Mouse (Mus musculus): Measurements from ENCODE around the gene Acbd3.
A peak's percentile ranks its signal among the peaks of the same experiment; 100 is the strongest.

Gene Acbd3

GRCm38 (mm10) chr1:180757956-180758520, 32.2 kb downstream of the Acbd3 start:
- DNase-seq (ENCODE audit: extremely low read depth, low read depth, low spot score) = no peak

DNA sequence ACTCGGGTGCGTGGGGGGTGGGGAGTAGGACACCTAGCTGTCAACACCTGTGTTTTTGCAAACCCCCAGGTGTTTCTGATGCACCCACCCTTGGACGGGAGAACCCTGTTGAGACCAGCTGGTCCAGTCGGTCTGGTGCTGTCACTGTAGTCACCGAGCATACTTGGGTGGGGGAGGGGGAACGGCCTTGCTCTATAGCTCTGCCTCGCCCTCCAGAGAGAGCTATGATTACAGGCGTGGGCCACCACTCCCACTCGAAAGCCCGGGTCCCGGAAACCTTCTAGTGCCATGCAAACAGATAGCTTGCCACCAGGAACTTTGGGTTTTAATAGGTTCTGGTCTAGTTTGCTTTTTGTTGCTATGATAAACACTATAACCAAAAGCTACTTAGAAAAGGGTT, 36.3 kb downstream of the Acbd3 start:
- no peak for DNase-seq (ENCODE audit: extremely low read depth, low read depth, low spot score)

GRCm38 (mm10) chr1:180762679-180763078, 36.8 kb downstream of the Acbd3 start:
- no peak for DNase-seq (ENCODE audit: extremely low read depth, low read depth, low spot score)

GRCm38 (mm10) chr1:180763307-180763706, 37.5 kb downstream of the Acbd3 start:
- DNase-seq (ENCODE audit: extremely low read depth, low read depth, low spot score) = no peak

DNA sequence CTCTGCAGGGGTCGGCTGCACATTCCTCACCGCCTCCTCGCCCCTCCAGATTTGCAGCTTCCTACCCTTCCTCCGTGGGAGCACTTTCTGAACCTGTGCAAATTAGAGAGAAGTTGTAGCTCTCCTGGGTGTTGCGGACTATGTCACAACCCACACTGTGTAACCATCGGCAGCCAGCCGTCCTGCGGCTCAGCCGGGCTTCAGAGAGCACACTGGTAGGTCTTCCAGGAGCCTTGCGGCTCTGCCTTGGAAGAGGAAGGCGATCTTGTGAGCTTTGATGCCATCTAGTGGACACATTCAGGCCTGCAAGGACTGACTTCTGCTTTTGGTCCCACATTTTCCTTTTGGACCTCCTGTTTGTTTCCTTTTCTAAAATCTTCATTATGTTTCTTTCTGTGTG, 38.0 kb downstream of the Acbd3 start:
- DNase-seq (ENCODE audit: extremely low read depth, low read depth, low spot score) = no peak

DNA sequence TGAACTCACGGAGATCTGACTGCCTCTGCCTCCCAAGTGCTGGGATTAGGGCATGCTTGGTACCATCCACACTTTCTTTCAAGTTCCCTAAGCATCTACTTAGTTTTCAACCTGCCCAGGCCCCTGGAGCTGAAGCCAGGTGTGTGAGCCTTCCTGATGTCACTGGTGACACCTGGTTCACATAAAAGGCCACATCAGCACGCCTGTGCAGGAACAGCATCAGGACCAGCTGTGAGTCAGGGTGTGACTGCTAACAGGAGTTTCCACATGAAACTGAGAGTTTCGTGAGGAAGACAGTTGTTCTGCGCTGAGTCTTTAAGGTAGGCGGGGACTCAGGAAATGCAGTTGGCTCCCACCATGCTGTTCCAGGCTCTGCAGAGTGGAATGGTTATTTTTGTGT, 39.5 kb downstream of the Acbd3 start:
- DNase-seq (ENCODE audit: extremely low read depth, low read depth, low spot score) = no peak

DNA sequence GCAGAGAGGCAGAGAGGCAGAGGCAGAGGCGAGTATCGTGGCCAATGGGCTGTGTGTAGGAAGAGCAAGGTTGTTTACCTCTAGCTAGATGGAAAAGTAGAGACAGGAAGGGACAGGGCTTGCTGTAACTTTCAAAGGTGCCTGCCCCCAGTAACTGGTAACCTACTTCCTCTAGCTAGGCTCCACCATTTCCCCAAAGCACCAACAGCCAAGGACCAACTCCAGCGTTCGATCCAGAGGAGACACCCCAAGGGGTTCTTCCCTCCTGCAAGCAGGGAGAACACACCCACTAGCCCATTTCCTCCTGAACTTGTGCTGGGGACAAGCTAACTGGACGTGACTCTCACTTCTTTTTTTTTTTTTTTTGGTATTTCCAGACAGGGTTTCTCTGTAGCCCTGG, 40.7 kb downstream of the Acbd3 start:
- DNase-seq (ENCODE audit: extremely low read depth, low read depth, low spot score) = no peak

- DNase-seq (ENCODE audit: extremely low read depth, low read depth, low spot score) = no peak
These were observed 41.9 kb downstream of the Acbd3 start for GRCm38 (mm10) chr1:180767541-180768333.

- no peak for DNase-seq (ENCODE audit: extremely low read depth, low read depth, low spot score)
These were observed 42.7 kb downstream of the Acbd3 start for GRCm38 (mm10) chr1:180768334-180769168.

- DNase-seq (ENCODE audit: extremely low read depth, low read depth, low spot score) = no peak
These were observed 45.5 kb downstream of the Acbd3 start for GRCm38 (mm10) chr1:180771306-180771705.

GRCm38 (mm10) chr1:180771722-180772121, 45.9 kb downstream of the Acbd3 start:
- DNase-seq (ENCODE audit: extremely low read depth, low read depth, low spot score) = no peak

GRCm38 (mm10) chr1:180772291-180772690, 46.4 kb downstream of the Acbd3 start:
- no peak for DNase-seq (ENCODE audit: extremely low read depth, low read depth, low spot score)

GRCm38 (mm10) chr1:180774664-180775063, 48.8 kb downstream of the Acbd3 start:
- DNase-seq (ENCODE audit: extremely low read depth, low read depth, low spot score) = no peak

DNA sequence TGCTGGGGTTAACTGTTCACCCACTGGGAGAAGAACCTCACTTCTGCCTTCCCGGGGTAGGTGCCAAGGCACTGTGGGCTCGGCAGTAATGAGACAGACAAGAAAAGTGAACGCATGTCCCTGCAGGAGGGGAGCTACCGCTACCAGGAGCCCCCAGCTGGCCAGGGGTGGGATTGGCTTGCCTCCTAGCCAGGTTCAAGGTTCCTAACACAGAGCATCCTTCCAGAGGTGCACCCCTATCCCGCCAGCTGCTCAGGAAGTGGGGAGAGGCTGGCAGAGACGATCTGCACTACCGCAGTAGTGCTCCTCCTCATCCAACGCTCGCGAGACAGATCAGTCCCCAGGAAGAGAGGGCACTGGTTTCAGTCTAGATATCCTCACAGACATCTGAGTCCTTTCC, 49.5 kb downstream of the Acbd3 start:
- no peak for DNase-seq (ENCODE audit: extremely low read depth, low read depth, low spot score)

DNA sequence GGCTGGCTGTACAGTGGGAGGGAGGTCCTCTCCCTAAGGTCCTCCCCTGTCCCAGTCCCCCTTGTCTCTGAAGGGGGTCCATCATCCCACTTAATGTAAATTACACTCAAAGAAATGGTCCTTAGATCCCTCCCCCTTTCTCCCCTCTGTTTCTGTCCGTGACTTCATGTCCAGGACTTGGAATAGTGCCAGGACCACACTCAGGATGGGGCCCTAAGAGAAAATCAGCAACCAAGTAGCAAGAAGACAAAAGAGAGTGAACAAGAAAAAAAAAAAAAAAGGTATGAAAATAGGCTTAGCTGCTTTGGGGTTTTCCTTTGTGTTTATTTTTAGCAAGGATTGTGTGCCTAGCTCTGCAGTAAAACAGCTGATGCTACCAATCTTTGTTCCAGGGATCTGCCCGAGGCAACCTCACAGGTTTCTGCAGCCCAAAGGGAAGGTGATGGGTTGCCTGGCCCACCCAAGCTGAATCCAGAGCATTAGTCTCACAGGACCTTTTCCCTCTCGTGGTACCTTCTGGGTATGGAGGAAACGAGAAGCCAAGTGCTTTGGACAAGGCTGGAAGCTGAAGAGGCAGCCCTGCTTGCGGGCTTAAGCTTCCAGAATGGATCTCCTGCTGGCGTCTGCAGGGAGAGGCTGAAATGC, 50.1 kb downstream of the Acbd3 start:
- DNase-seq (ENCODE audit: extremely low read depth, low read depth, low spot score) = no peak

- no peak for DNase-seq (ENCODE audit: extremely low read depth, low read depth, low spot score)
These were observed 50.7 kb downstream of the Acbd3 start for GRCm38 (mm10) chr1:180776494-180776893.

DNA sequence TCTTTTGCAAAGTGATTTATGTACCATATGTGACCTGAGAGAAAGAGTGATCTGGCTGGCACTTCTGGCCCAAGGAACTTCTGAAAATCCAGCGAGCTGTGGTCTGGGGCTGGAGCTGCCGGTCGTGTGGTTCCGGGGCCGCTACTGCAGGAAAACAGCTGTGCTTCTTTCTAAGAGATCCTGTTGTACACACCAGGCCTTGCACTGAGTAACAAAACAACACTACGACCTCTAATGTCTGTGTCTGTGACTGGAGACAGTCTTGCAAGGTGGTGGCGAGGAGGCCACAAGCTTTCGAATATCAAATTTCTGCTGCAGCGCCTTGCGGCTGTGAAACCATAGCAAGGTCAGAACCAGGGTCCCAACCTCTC, 51.4 kb downstream of the Acbd3 start:
- no peak for DNase-seq (ENCODE audit: extremely low read depth, low read depth, low spot score)

DNA sequence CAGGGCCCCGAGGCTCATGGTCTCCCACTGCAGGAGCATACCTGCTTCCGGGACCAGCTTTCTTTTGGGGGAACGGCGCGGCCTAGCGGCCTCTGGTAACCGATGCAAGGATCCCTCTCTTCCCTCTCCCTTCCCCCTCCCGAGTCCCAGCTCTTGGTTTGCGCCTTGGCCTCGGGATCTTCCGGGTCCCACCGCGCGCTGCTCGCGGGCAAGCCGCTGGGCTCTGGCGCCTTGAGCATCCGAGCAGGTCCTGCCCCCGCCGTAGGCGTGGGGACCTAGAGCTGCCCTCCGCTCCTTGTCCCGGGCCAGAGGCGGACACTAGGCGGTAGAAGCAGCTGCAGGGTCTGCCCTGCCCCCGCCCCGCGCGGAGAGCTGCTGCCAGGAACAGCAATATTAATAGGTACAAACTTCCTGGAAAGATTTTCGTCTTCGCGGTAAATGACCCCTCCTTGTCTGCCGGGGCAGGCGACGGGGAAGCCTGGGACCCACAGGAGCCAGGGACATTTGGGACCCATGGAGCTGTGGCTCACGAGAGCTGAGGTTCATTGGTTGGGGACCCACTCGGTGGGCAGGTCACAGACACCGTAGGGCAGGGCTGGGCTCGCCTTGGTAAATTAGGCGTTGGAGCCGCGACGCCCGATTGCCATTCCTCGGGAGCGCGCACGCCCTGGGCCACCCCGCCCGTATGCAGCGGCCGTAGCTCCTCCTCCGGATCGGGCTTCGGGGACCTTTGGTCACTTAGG, 52.0 kb downstream of the Acbd3 start:
- no peak for DNase-seq (ENCODE audit: extremely low read depth, low read depth, low spot score)

GRCm38 (mm10) chr1:180778403-180778754, 52.5 kb downstream of the Acbd3 start:
- DNase-seq (ENCODE audit: extremely low read depth, low read depth, low spot score) = no peak

DNA sequence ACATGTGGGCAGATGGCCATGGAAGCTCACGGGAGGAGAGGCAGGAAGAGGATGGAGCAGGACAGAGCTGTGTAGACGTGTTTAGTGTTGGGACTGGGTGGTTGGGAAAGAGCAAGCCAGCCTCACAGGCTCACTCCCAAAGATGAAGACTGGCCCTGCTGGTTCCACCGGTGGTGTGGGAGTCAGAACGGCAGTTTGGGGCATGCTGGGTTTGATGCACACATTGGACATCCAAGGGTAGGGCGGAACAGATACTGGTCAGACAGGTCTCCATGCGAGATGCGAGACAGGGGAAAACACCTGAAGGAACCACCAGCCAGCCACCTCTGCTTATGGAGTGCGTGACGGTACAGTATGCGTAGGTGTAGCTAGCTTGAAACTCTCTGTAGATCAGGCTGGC, 53.1 kb downstream of the Acbd3 start:
- DNase-seq (ENCODE audit: extremely low read depth, low read depth, low spot score) = peak; percentile 82

- no peak for DNase-seq (ENCODE audit: extremely low read depth, low read depth, low spot score)
These were observed 54.4 kb downstream of the Acbd3 start for GRCm38 (mm10) chr1:180780291-180780690.
